In genomic region chr4:107568881-107569443, GRCm38 (mm10) we compare ENCODE assay signal across 19 mouse cellular contexts.
DNase-seq lines count a peak whose midpoint lies in the region; ATAC-seq lines count a peak whose summit lies in the region.
"Had no signal": no experiment of that assay in that cellular context is flagged by ENCODE, and none has a peak within 500 bp of the region (broad histone marks: within the 10 kb centered on the region; RNA-seq: fewer than 3 reads in every experiment).

No protein-coding gene starts in this region.

- no peak overlapping the region for H3K27ac ChIP-seq in kidney, embryonic 14.5 days (ENCODE audit: low read depth, low read length)
- peak overlapping the region; percentile 54; the same call in 1 of the 2 replicates for H3K27ac ChIP-seq in embryonic facial prominence, embryonic 10.5 days (replicated peaks)
- H3K27ac ChIP-seq: heart, embryonic 15.5 days; liver, embryonic 14.5 days; lung, embryonic 15.5 days had no signal

- H3K9me3 ChIP-seq in kidney, embryonic 14.5 days (ENCODE audit: control insufficient read depth, low read length): no peaks in the 10 kb centered on the region
- no peaks in the 10 kb centered on the region for H3K9me3 ChIP-seq in embryonic facial prominence, embryonic 10.5 days
- H3K9me3 ChIP-seq: heart, embryonic 15.5 days; lung, embryonic 15.5 days had no signal

- H3K4me1 ChIP-seq in kidney, embryonic 14.5 days (ENCODE audit: control insufficient read depth, insufficient read depth, low read length): peaks cover 19% of the 10 kb centered on the region
- peaks cover 73% of the 10 kb centered on the region for H3K4me1 ChIP-seq in embryonic facial prominence, embryonic 10.5 days

- H3K9ac ChIP-seq in kidney, embryonic 14.5 days (ENCODE audit: low read depth, low read length): no peak overlapping the region
- H3K9ac ChIP-seq: heart, embryonic 15.5 days; liver, embryonic 14.5 days; lung, embryonic 15.5 days had no signal

- H3K36me3 ChIP-seq in kidney, embryonic 14.5 days (ENCODE audit: control insufficient read depth, insufficient read depth, low read length): no peaks in the 10 kb centered on the region
- H3K36me3 ChIP-seq in embryonic facial prominence, embryonic 10.5 days (replicated peaks): no peaks in the 10 kb centered on the region
- H3K36me3 ChIP-seq: heart, embryonic 15.5 days; lung, embryonic 15.5 days had no signal

- WGBS in kidney, embryonic 14.5 days: 65% methylated on average over 7 of the region's 7 CpGs
- WGBS in embryonic facial prominence, embryonic 10.5 days: 80% methylated on average over 7 of the region's 7 CpGs

- no peaks in the 10 kb centered on the region; the same call in 1 of the 2 replicates for H3K27me3 ChIP-seq in kidney, embryonic 14.5 days (ENCODE audit: control insufficient read depth, insufficient read depth, low read length)
- H3K27me3 ChIP-seq in embryonic facial prominence, embryonic 10.5 days (replicated peaks; ENCODE audit: low read depth, poor library complexity, severe bottlenecking): peaks cover 46% of the 10 kb centered on the region
- H3K27me3 ChIP-seq: lung, embryonic 15.5 days had no signal

- peak; percentile 10; the same call in 1 of the 2 replicates for ATAC-seq in kidney, embryonic 14.5 days (ENCODE audit: low FRiP score, low TSS enrichment)
- no peak for ATAC-seq in megakaryocyte-erythroid progenitor cell, adult 5-6 weeks (replicated peaks; ENCODE audit: low FRiP score, low TSS enrichment, poor library complexity, severe bottlenecking)
- ATAC-seq: intestine, embryonic 16.5 days had no signal

- H3K4me2 ChIP-seq in kidney, embryonic 14.5 days (replicated peaks; ENCODE audit: low read depth, low read length): no peak overlapping the region
- H3K4me2 ChIP-seq: heart, embryonic 15.5 days; lung, embryonic 15.5 days had no signal

- H3K4me3 ChIP-seq in kidney, embryonic 14.5 days (ENCODE audit: low read length): no peak overlapping the region
- no peak overlapping the region for H3K4me3 ChIP-seq in embryonic facial prominence, embryonic 10.5 days
- H3K4me3 ChIP-seq: erythroblast, embryonic 14.5 days; heart, embryonic 15.5 days; lung, embryonic 15.5 days; myocyte had no signal

- DNase-seq in kidney, postnatal 36 days: no peak
- peak; percentile 61 for DNase-seq in embryo, embryonic 10.5 days (ENCODE audit: low spot score)
- no peak for DNase-seq in embryonic facial prominence, embryonic 10.5 days (ENCODE audit: low spot score)
- DNase-seq in mesoderm, embryonic 11.5 days (ENCODE audit: low read depth, low spot score): peak; percentile 38
- DNase-seq in B cell, adult 2 months: no peak
- DNase-seq in heart, adult 9 months (ENCODE audit: low spot score in 2 of 2): no peak
- DNase-seq: adrenal gland, adult 8-10 months; gastrocnemius, postnatal 10 days; heart, adult 18-20 months; right cerebral cortex, postnatal 4 days; thymus, adult 2 months had no signal

Comparison
In these comparisons a context has a peak if more than half of its experiments do, and no peak if none do; other contexts are left out.
1. DNase-seq: peak in embryo, embryonic 10.5 days (single experiment) and mesoderm, embryonic 11.5 days (single experiment); none in kidney, postnatal 36 days (0 of 2), embryonic facial prominence, embryonic 10.5 days (single experiment), B cell, adult 2 months (0 of 2) and heart, adult 9 months (0 of 2).